Mouse (Mus musculus): ENCODE measurements at regions not wholly inside any gene's neighbourhood (a gene's known extent, or its start where the extent isn't known, plus 50 kb on each side); places are given as distances from the start of the nearest gene placed in this dataset. TPM values are rescaled to one million over a fixed set of nuclear protein-coding genes. Genes with fewer than 3 reads are reported as not detected.

DNA sequence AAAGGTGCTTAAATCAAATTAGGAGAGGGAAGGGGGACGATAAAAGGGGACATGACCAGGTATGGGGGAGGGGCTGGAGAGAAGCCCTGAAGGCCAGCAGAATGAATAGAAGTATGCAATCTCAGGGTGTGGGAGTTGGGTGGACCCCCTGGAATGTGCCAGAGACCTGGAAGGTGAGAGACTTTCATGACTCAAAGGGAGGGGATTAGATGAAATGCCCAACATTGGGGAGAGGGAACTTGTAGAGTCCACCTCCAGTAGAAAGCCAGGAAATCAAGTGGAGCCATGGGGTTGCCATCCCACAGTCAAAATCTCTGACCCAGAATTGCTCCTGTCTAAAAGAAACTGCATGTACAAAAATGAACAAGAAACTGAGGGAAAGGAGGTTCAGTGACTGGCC is 666.5 kb downstream of the Cps1 start:
- no peak for ATAC-seq (ENCODE audit: low FRiP score)

GRCm38 (mm10) chr1:67795066-67795465 is 672.2 kb downstream of the Cps1 start:
- H3K36me3 ChIP-seq = no peaks in the 10 kb centered on the region
- peak overlapping the region; percentile 42; the same call in 1 of the 2 replicates for H3K27ac ChIP-seq
- H3K4me1 ChIP-seq (replicated peaks) = no peaks in the 10 kb centered on the region; the same call in 1 of the 2 replicates
- no peaks in the 10 kb centered on the region for H3K9me3 ChIP-seq
- H3K27me3 ChIP-seq = no peaks in the 10 kb centered on the region
- H3K4me2 ChIP-seq = no peak overlapping the region
- no peak overlapping the region for H3K4me3 ChIP-seq
- H3K9ac ChIP-seq = no peak overlapping the region
- WGBS = 22% methylated on average over 2 of the region's 2 CpGs
- peak; percentile 54; the same call in 1 of the 2 replicates for ATAC-seq (ENCODE audit: low FRiP score)

More for the DNA sequence above, 666.5 kb downstream of the Cps1 start:
- H3K4me1 ChIP-seq (replicated peaks) = no peaks in the 10 kb centered on the region
- H3K9me3 ChIP-seq = no peaks in the 10 kb centered on the region
- WGBS = 83% methylated on average over 1 of the region's 1 CpGs
- H3K27me3 ChIP-seq = no peaks in the 10 kb centered on the region
- H3K27ac ChIP-seq = no peak overlapping the region
- no peak overlapping the region for H3K9ac ChIP-seq
- no peak overlapping the region for H3K4me2 ChIP-seq
- no peak overlapping the region for H3K4me3 ChIP-seq
- no peaks in the 10 kb centered on the region for H3K36me3 ChIP-seq

- no peaks in the 10 kb centered on the region for H3K9me3 ChIP-seq
- whole genome bisulfite sequencing = 79% methylated on average over 1 of the region's 1 CpGs
- H3K36me3 ChIP-seq = no peaks in the 10 kb centered on the region
- H3K27me3 ChIP-seq = no peaks in the 10 kb centered on the region
- H3K4me2 ChIP-seq = no peak overlapping the region
- H3K27ac ChIP-seq = no peak overlapping the region
- ATAC-seq (ENCODE audit: low FRiP score) = no peak
- H3K4me1 ChIP-seq (replicated peaks) = no peaks in the 10 kb centered on the region; the same call in 1 of the 2 replicates
- H3K4me3 ChIP-seq = no peak overlapping the region
- no peak overlapping the region for H3K9ac ChIP-seq
Measured at GRCm38 (mm10) chr1:67795478-67795877, 672.7 kb downstream of the Cps1 start.

- Histone ChIP-seq H3K27ac (no peak overlapping the region), H3K27me3 (no peaks in the 10 kb centered on the region), H3K4me2 (no peak overlapping the region), H3K36me3 (no peaks in the 10 kb centered on the region), H3K9ac (no peak overlapping the region), H3K4me1 (replicated peaks) (0 out of 2 replicates have a peak, but pooled peaks cover 5% of the 10 kb centered on the region), H3K4me3 (no peak overlapping the region), H3K9me3 (no peaks in the 10 kb centered on the region)
- 73% methylated on average over 3 of the region's 3 CpGs for WGBS
- ATAC-seq (ENCODE audit: low FRiP score) = no peak
Measured at GRCm38 (mm10) chr1:67803292-67803691, 680.5 kb downstream of the Cps1 start.

DNA sequence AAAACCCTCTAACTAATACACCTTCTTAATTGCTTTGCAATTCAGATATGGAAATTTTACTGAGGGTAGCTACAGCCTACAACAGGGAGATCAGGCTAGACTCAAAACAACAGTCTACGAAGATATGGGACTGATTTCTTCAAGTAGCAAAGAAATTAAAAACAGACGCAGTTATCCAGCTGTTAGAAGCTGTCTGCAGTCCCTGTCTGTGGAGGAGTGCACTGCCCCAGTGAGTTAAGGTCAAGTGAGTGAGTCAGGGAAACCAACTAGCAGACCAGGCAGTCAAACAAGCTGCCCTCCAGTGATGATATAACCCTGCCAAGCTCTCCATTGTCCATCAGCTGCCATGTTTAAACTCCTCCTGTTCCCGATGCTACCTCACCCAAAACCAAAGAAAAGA is 697.3 kb downstream of the Cps1 start:
- H3K9ac ChIP-seq = no peak overlapping the region
- no peak overlapping the region for H3K27ac ChIP-seq
- H3K9me3 ChIP-seq = no peaks in the 10 kb centered on the region
- no peaks in the 10 kb centered on the region for H3K27me3 ChIP-seq
- H3K4me2 ChIP-seq = no peak overlapping the region
- H3K4me1 ChIP-seq (replicated peaks) = no peaks in the 10 kb centered on the region
- no peaks in the 10 kb centered on the region for H3K36me3 ChIP-seq
- ATAC-seq (ENCODE audit: low FRiP score) = no peak
- 83% methylated on average over 3 of the region's 3 CpGs for WGBS
- no peak overlapping the region for H3K4me3 ChIP-seq

- ATAC-seq (ENCODE audit: low FRiP score) = no peak
- Histone ChIP-seq H3K9ac (no peak overlapping the region), H3K9me3 (no peaks in the 10 kb centered on the region), H3K4me1 (replicated peaks) (no peaks in the 10 kb centered on the region), H3K4me3 (no peak overlapping the region), H3K4me2 (no peak overlapping the region), H3K27me3 (no peaks in the 10 kb centered on the region), H3K36me3 (no peaks in the 10 kb centered on the region), H3K27ac (no peak overlapping the region)
- WGBS = 47% methylated on average over 1 of the region's 1 CpGs
Measured at GRCm38 (mm10) chr1:67848006-67848405, 725.2 kb downstream of the Cps1 start.

- Histone ChIP-seq H3K4me1 (replicated peaks) (no peaks in the 10 kb centered on the region), H3K9me3 (no peaks in the 10 kb centered on the region), H3K27ac (no peak overlapping the region), H3K36me3 (no peaks in the 10 kb centered on the region), H3K4me3 (no peak overlapping the region), H3K4me2 (no peak overlapping the region), H3K27me3 (no peaks in the 10 kb centered on the region), H3K9ac (no peak overlapping the region)
- no peak for ATAC-seq (ENCODE audit: low FRiP score)
- WGBS = 31% methylated on average over 2 of the region's 2 CpGs
Measured at GRCm38 (mm10) chr1:67893510-67893909, 770.7 kb downstream of the Cps1 start.

DNA sequence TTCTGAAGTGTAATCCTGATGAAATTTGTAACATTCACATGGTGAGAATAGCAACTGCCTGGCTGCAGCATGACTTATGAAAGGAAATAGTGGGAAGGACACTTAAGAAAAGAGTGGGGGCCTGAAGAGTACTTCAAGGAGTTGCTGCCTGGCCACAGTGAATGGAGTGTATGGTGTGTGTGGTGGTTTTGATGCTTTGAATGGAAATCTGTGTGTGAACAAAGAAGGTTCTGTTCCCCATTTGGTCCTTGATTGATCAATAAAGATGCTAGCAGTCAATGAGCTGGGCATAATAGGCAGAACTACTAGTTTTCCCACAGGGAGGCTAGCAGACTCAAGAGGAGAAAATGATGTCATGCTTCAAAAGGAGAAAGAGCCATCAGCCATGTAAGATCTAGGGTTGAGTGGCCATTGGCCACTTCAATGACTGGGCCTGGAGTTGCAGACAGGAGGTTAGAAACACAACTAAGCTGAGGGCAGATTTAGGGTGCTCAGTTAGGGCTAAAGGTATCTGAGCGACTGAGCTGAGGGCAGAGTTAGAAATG is 772.0 kb downstream of the Cps1 start:
- 82% methylated on average over 1 of the region's 1 CpGs for WGBS
- H3K9ac ChIP-seq = no peak overlapping the region
- H3K4me3 ChIP-seq = no peak overlapping the region
- no peak for ATAC-seq (ENCODE audit: low FRiP score)
- H3K9me3 ChIP-seq = no peaks in the 10 kb centered on the region
- H3K4me2 ChIP-seq = no peak overlapping the region
- no peak overlapping the region for H3K27ac ChIP-seq
- H3K27me3 ChIP-seq = no peaks in the 10 kb centered on the region
- H3K36me3 ChIP-seq = no peaks in the 10 kb centered on the region
- H3K4me1 ChIP-seq (replicated peaks) = no peaks in the 10 kb centered on the region

DNA sequence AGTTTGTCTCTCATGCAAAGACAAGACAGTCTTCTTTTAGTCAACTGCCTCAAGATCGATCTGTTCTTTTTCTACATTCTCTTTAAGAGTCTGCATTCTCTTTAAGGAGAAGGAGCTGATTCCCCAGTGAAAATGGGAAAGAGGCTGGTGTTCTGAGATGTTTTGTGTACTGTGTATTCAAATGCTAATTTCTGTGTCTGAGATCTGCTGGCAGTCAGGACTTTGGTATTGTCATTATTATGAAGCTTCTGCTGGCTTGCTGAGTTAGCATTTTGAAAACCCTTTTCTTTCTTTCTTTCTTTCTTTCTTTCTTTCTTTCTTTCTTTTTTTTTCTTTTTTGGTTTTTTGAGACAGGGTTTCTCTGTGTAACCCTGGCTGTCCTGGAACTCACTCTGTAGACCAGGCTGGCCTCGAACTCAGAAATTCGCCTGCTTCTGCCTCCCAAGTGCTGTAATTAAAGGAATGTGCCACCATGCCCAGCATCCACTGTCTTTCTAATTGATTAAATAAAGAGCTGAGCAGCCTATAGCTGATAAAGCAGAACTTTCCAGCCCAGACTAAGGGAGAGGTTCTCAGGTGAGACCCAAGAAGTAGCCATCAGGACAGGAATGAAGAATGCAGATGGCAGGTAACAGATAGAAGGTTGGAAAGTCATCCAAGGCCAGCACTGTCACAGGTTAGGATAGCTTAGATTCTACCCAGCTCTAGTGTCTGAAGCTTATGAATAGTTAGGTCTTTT is 813.1 kb downstream of the Cps1 start:
- H3K9me3 ChIP-seq = 0 out of 2 replicates have a peak, but pooled peaks cover 7% of the 10 kb centered on the region
- no peak overlapping the region for H3K27ac ChIP-seq
- no peaks in the 10 kb centered on the region for H3K36me3 ChIP-seq
- WGBS = 31% methylated on average over 3 of the region's 3 CpGs
- no peak for ATAC-seq (ENCODE audit: low FRiP score)
- no peak overlapping the region for H3K4me3 ChIP-seq
- H3K4me2 ChIP-seq = no peak overlapping the region
- H3K27me3 ChIP-seq = no peaks in the 10 kb centered on the region
- no peaks in the 10 kb centered on the region for H3K4me1 ChIP-seq (replicated peaks)
- H3K9ac ChIP-seq = no peak overlapping the region

DNA sequence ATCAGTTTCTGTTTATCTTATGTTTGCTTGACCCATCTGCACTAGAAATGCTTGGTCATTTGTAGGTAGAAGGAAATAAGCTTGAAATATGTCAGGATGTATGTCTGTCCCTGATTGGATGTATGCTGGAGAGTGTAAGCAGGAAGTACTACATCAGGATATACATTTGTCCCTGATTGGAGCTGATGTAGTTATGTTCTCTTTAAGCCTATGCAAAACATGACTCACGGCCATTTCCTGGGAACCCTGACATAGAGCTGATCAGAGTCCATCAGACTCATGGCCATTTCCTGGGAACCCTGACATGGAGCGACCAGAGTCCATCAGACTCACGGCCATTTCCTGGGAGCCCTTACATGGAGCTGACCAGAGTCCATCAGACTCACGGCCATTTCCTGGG is 858.6 kb downstream of the Cps1 start:
- H3K4me3 ChIP-seq = no peak overlapping the region
- H3K36me3 ChIP-seq = no peaks in the 10 kb centered on the region
- H3K4me2 ChIP-seq = no peak overlapping the region
- H3K9ac ChIP-seq = no peak overlapping the region
- no peaks in the 10 kb centered on the region for H3K27me3 ChIP-seq
- H3K27ac ChIP-seq = no peak overlapping the region
- no peaks in the 10 kb centered on the region for H3K4me1 ChIP-seq (replicated peaks)
- 91% methylated on average over 4 of the region's 4 CpGs for WGBS
- H3K9me3 ChIP-seq = no peaks in the 10 kb centered on the region
- no peak for ATAC-seq (ENCODE audit: low FRiP score)

Small RNA genes in the stretch of these regions (microRNA-seq; reads per million reads assigned to microRNA genes)
- gene Gm23189 = not detected

Data from hindbrain, embryonic 13.5 days (tissue).